Mouse (Mus musculus) C2C12 (cell line): ENCODE measurements at regions not wholly inside any gene's neighbourhood (a gene's known extent, or its start where the extent isn't known, plus 50 kb on each side); places are given as distances from the start of the nearest gene placed in this dataset.

ENCODE experiments used
- CTCF ChIP-seq: IDR thresholded peaks from one replicate; pipeline ENCODE4 v1.5.1; 2011; ENCODE audit not compliant: control insufficient read depth, insufficient read depth, insufficient read length
- MYOG ChIP-seq: IDR thresholded peaks from one replicate; pipeline ENCODE4 v1.6.1; 2011; ENCODE audit not compliant: control insufficient read depth, insufficient read length; ENCODE audit errors: extremely low read depth
- USF1 ChIP-seq: IDR thresholded peaks from one replicate; pipeline ENCODE4 v1.6.1; 2011; ENCODE audit warnings: low read depth, mild to moderate bottlenecking, control low read depth, moderate library complexity

DNA sequence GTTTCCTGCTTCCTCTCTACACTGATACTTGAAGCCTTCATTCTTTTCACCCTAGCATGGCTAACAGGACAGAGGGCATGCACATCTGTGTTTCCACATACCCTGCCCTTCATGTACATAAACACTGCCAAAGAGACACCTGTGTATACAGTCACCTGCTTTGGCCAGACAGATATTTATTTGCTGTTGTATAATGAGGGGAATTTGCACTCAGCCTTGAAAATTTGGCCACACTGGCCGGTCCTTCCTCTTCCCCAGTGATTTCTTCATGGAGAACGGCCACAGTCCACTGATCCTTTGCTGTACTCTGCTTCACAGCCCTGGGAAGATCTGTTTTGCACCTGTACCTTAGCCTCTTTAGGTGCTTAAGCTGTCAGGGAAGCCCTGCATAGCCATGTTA lies 264.3 kb downstream of the Foxa2 start:
- TF ChIP-seq CTCF (no peak), USF1 (no peak), MYOG (no peak)
